Mouse (Mus musculus) forebrain, embryonic 12.5 days (tissue): ENCODE measurements around the gene Eipr1. TPM values are rescaled to one million over a fixed set of nuclear protein-coding genes. Genes with fewer than 3 reads are reported as not detected.

Source experiments
- ATAC-seq: fragments of 200-750 bp; cut with Nextera tagmentation; 2 replicates; pipeline ENCODE4 v1.8.0; 2017; ENCODE audit warnings: moderate TSS enrichment; ENCODE audit not compliant: low FRiP score
- H3K27ac ChIP-seq: fragments of 300-500 bp; sonication (generic); 2 replicates; pipeline ENCODE4 v1.5.1; 2016; ENCODE audit warnings: mild to moderate bottlenecking
- H3K27me3 ChIP-seq: fragments of 300-500 bp; sonication (generic); 2 replicates; pipeline ENCODE4 v1.6.1; 2016; ENCODE audit warnings: mild to moderate bottlenecking
- H3K36me3 ChIP-seq: fragments of 300-500 bp; sonication (generic); replicated peaks from 2 replicates; pipeline ENCODE4 v1.6.1; 2016; ENCODE audit warnings: mild to moderate bottlenecking
- H3K4me1 ChIP-seq: fragments of 300-500 bp; sonication (generic); 2 replicates; pipeline ENCODE4 v1.6.1; 2016
- H3K4me2 ChIP-seq: fragments of 300-500 bp; sonication (generic); 2 replicates; pipeline ENCODE4 v1.6.1; 2016; ENCODE audit warnings: mild to moderate bottlenecking, moderate library complexity
- H3K4me3 ChIP-seq: fragments of 300-500 bp; sonication (generic); replicated peaks from 2 replicates; pipeline ENCODE4 v1.5.1; 2016; ENCODE audit warnings: mild to moderate bottlenecking
- H3K9ac ChIP-seq: fragments of 300-500 bp; sonication (generic); 2 replicates; pipeline ENCODE4 v1.6.1; 2016; ENCODE audit warnings: mild to moderate bottlenecking
- H3K9me3 ChIP-seq: fragments of 300-500 bp; sonication (generic); 2 replicates; pipeline ENCODE4 v1.6.1; 2016
- WGBS: fragments of 180-500 bp; shearing (Covaris S2); methylation state at CpG from one replicate; pipeline ENCODE4 v1.1.7; 2016; 5-methylcytosine and 5-hydroxymethylcytosine counted together
- polyA plus RNA-seq: library from polyadenylated mRNA; unstranded; fragments of >200 nt; fragmentation: Nextera tagmentation; extraction: Ambion mirVana; gene quantifications from 2 replicates; pipeline ENCODE4 v1.2.1, GENCODE M21; 2016

The Eipr1 gene
- polyA plus RNA-seq, 1 experiment from 2014 or later: 45.8 TPM

GRCm38 (mm10) chr12:28868794-28869193 is 117.2 kb downstream of the Eipr1 start:
- H3K4me2 ChIP-seq: no peak overlapping the region
- WGBS: 95% methylated on average over 4 of the region's 4 CpGs
- no peak overlapping the region for H3K9ac ChIP-seq
- H3K36me3 ChIP-seq: peaks cover 5% of the 10 kb centered on the region
- H3K4me3 ChIP-seq: no peak overlapping the region
- peaks cover 9% of the 10 kb centered on the region for H3K4me1 ChIP-seq
- H3K27ac ChIP-seq: no peak overlapping the region
- ATAC-seq: no peak
- H3K27me3 ChIP-seq: no peaks in the 10 kb centered on the region
- H3K9me3 ChIP-seq: no peaks in the 10 kb centered on the region

DNA sequence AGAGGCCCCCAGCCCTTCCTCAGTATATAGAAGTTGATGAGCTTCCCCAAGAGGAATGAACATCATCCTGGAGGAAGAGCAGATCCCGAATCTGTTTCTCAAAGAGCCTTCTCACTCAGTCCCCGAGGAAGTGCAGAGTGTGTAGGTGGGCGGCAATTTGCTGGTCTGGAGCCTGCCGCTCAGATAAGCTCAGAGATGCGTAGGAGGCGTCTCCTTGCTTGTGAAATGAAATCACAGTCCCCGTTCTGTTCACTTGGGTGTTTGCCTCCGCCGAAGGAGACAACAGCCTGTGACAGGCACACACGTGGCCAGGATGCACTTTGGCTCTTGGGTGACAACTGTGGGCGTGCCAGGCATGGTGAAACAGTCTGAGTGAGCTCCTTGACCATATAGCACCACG is 120.7 kb downstream of the Eipr1 start:
- H3K4me2 ChIP-seq: no peak overlapping the region
- H3K9ac ChIP-seq: no peak overlapping the region
- H3K4me3 ChIP-seq: no peak overlapping the region
- H3K9me3 ChIP-seq: no peaks in the 10 kb centered on the region
- WGBS: 83% methylated on average over 12 of the region's 12 CpGs
- H3K27me3 ChIP-seq: no peaks in the 10 kb centered on the region
- H3K27ac ChIP-seq: no peak overlapping the region
- H3K4me1 ChIP-seq: peaks cover 7% of the 10 kb centered on the region; the same call in 1 of the 2 replicates
- H3K36me3 ChIP-seq: no peaks in the 10 kb centered on the region
- no peak for ATAC-seq

DNA sequence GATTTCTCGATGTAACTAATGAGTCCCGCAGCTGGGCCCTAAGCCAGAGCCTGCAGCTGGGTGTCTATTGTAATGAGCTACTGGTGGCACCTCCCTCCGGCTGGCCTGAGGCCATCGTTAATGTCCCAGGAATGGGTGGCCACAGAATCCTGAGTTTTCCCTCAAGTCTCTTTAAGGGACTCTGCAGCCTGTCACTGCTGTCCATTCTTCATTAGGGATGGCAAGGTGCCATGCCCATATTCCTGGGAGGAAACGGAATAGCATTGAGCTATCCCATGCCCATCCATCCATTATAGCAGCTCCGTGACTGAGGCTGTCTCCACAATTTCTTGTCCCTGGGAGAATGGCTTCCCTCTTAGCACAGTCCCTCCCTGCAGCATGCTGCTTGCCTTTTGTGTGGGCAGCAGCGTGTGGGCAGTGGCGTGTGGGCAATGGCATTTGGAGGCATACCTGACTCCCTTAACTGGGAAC is 123.2 kb downstream of the Eipr1 start:
- no peaks in the 10 kb centered on the region for H3K9me3 ChIP-seq
- no peaks in the 10 kb centered on the region for H3K36me3 ChIP-seq
- H3K4me2 ChIP-seq: no peak overlapping the region
- H3K27ac ChIP-seq: no peak overlapping the region
- 52% methylated on average over 8 of the region's 8 CpGs for WGBS
- H3K4me1 ChIP-seq: peaks cover 12% of the 10 kb centered on the region
- no peak for ATAC-seq
- H3K9ac ChIP-seq: no peak overlapping the region
- no peaks in the 10 kb centered on the region for H3K27me3 ChIP-seq
- no peak overlapping the region for H3K4me3 ChIP-seq

GRCm38 (mm10) chr12:28875471-28875870 is 123.9 kb downstream of the Eipr1 start:
- ATAC-seq: no peak
- H3K27me3 ChIP-seq: no peaks in the 10 kb centered on the region

GRCm38 (mm10) chr12:28880471-28880870 is 128.9 kb downstream of the Eipr1 start:
- no peaks in the 10 kb centered on the region for H3K27me3 ChIP-seq
- no peak overlapping the region for H3K4me2 ChIP-seq
- peaks cover 17% of the 10 kb centered on the region for H3K4me1 ChIP-seq
- no peaks in the 10 kb centered on the region for H3K9me3 ChIP-seq
- H3K27ac ChIP-seq: peak overlapping the region; percentile 63
- no peak for ATAC-seq
- no peaks in the 10 kb centered on the region for H3K36me3 ChIP-seq
- H3K4me3 ChIP-seq: no peak overlapping the region
- no peak overlapping the region for H3K9ac ChIP-seq

More at GRCm38 (mm10) chr12:28875471-28875870, 123.9 kb downstream of the Eipr1 start:
- WGBS: 91% methylated on average over 8 of the region's 8 CpGs
- H3K4me3 ChIP-seq: no peak overlapping the region
- H3K36me3 ChIP-seq: no peaks in the 10 kb centered on the region
- no peaks in the 10 kb centered on the region for H3K9me3 ChIP-seq
- no peak overlapping the region for H3K27ac ChIP-seq
- no peak overlapping the region for H3K9ac ChIP-seq
- peaks cover 19% of the 10 kb centered on the region for H3K4me1 ChIP-seq
- no peak overlapping the region for H3K4me2 ChIP-seq

- Histone ChIP-seq H3K4me1 (peaks cover 10% of the 10 kb centered on the region; the same call in 1 of the 2 replicates), H3K9me3 (no peaks in the 10 kb centered on the region)
These were observed 136.1 kb downstream of the Eipr1 start for GRCm38 (mm10) chr12:28887712-28888111.

GRCm38 (mm10) chr12:28889068-28889674 is 137.6 kb downstream of the Eipr1 start:
- 0 out of 2 replicates have a peak, but pooled peaks cover 5% of the 10 kb centered on the region for H3K27me3 ChIP-seq
- H3K36me3 ChIP-seq: no peaks in the 10 kb centered on the region
- peaks cover 10% of the 10 kb centered on the region; the same call in 1 of the 2 replicates for H3K4me1 ChIP-seq
- H3K4me3 ChIP-seq: no peak overlapping the region
- H3K27ac ChIP-seq: 0 out of 2 replicates have a peak overlapping the region, but pooled peaks have one; percentile 25
- peak; percentile 44; the same call in 1 of the 2 replicates for ATAC-seq
- 32% methylated on average over 7 of the region's 7 CpGs for WGBS
- no peak overlapping the region for H3K4me2 ChIP-seq
- H3K9me3 ChIP-seq: no peaks in the 10 kb centered on the region
- H3K9ac ChIP-seq: no peak overlapping the region

More at GRCm38 (mm10) chr12:28887712-28888111, 136.1 kb downstream of the Eipr1 start:
- Histone ChIP-seq H3K36me3 (no peaks in the 10 kb centered on the region), H3K4me2 (no peak overlapping the region), H3K4me3 (no peak overlapping the region), H3K27me3 (0 out of 2 replicates have a peak, but pooled peaks cover 5% of the 10 kb centered on the region), H3K9ac (no peak overlapping the region), H3K27ac (no peak overlapping the region)
- no peak for ATAC-seq
- WGBS: 87% methylated on average over 6 of the region's 6 CpGs

GRCm38 (mm10) chr12:28891523-28891922 is 139.9 kb downstream of the Eipr1 start:
- no peak overlapping the region for H3K4me3 ChIP-seq
- H3K4me1 ChIP-seq: peaks cover 10% of the 10 kb centered on the region; the same call in 1 of the 2 replicates
- no peak overlapping the region for H3K27ac ChIP-seq
- H3K36me3 ChIP-seq: no peaks in the 10 kb centered on the region
- 66% methylated on average over 5 of the region's 5 CpGs for WGBS
- ATAC-seq: no peak
- H3K27me3 ChIP-seq: 0 out of 2 replicates have a peak, but pooled peaks cover 5% of the 10 kb centered on the region
- H3K9me3 ChIP-seq: no peaks in the 10 kb centered on the region
- H3K9ac ChIP-seq: no peak overlapping the region
- no peak overlapping the region for H3K4me2 ChIP-seq

DNA sequence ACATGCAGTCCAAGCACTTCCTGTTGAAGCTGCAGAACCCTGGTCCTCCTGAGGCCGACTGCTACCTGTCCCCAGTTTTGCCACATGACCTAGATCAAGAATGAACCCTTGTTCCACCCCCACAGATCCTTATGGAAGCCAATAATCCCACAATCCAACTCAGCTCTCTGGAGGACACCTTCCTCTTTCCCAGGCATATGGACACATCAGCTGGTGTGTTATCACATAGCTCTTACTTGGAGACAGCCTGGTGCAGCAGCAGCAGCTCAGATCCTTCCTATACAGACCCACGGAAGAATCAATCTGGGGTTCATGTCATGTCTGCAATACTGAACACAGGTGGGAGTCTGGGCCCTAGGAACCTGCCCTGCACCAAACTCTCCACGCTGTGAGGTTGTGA is 145.0 kb downstream of the Eipr1 start:
- WGBS: 86% methylated on average over 3 of the region's 3 CpGs

DNA sequence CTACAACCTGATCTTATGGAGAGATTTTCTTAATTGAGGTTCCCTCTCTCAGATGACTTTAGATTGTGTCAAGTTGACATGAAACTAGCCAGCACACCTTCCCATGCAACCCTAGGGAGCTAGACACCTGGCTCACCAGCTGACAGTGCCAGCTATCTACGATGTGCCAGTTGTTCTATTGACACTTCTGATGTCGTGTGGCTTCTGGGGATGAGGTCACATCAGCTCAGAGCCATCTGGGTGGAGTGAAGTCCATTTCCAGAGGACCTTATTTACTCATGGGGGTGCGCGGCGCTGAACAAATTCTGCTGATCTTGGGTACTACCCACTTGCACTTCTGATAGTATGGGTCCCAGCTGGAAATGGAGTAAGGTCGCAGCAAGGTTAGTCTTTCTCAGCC is 146.7 kb downstream of the Eipr1 start:
- ATAC-seq: no peak
- no peaks in the 10 kb centered on the region for H3K27me3 ChIP-seq
- no peaks in the 10 kb centered on the region for H3K9me3 ChIP-seq
- H3K4me2 ChIP-seq: no peak overlapping the region
- H3K36me3 ChIP-seq: no peaks in the 10 kb centered on the region
- 92% methylated on average over 6 of the region's 6 CpGs for WGBS
- H3K4me1 ChIP-seq: no peaks in the 10 kb centered on the region
- H3K4me3 ChIP-seq: no peak overlapping the region
- no peak overlapping the region for H3K27ac ChIP-seq
- no peak overlapping the region for H3K9ac ChIP-seq

More for the DNA sequence above, 145.0 kb downstream of the Eipr1 start:
- H3K9ac ChIP-seq: no peak overlapping the region
- no peaks in the 10 kb centered on the region for H3K36me3 ChIP-seq
- H3K4me1 ChIP-seq: peaks cover under 1% of the 10 kb centered on the region; the same call in 1 of the 2 replicates
- no peak overlapping the region for H3K27ac ChIP-seq
- no peak overlapping the region for H3K4me3 ChIP-seq
- no peaks in the 10 kb centered on the region for H3K9me3 ChIP-seq
- no peaks in the 10 kb centered on the region for H3K27me3 ChIP-seq
- H3K4me2 ChIP-seq: no peak overlapping the region
- ATAC-seq: no peak

- Histone ChIP-seq H3K27me3 (no peaks in the 10 kb centered on the region), H3K4me1 (no peaks in the 10 kb centered on the region), H3K9ac (no peak overlapping the region), H3K9me3 (no peaks in the 10 kb centered on the region), H3K36me3 (no peaks in the 10 kb centered on the region), H3K27ac (no peak overlapping the region), H3K4me2 (no peak overlapping the region), H3K4me3 (no peak overlapping the region)
- ATAC-seq: no peak
- WGBS: 68% methylated on average over 4 of the region's 4 CpGs
These were observed 148.1 kb downstream of the Eipr1 start for GRCm38 (mm10) chr12:28899696-28900095.

GRCm38 (mm10) chr12:28900341-28900740 is 148.7 kb downstream of the Eipr1 start:
- WGBS: 90% methylated on average over 4 of the region's 4 CpGs
- Histone ChIP-seq H3K4me3 (no peak overlapping the region), H3K4me1 (no peaks in the 10 kb centered on the region), H3K27me3 (no peaks in the 10 kb centered on the region), H3K4me2 (no peak overlapping the region), H3K9me3 (no peaks in the 10 kb centered on the region), H3K36me3 (no peaks in the 10 kb centered on the region), H3K27ac (no peak overlapping the region), H3K9ac (no peak overlapping the region)
- no peak for ATAC-seq

DNA sequence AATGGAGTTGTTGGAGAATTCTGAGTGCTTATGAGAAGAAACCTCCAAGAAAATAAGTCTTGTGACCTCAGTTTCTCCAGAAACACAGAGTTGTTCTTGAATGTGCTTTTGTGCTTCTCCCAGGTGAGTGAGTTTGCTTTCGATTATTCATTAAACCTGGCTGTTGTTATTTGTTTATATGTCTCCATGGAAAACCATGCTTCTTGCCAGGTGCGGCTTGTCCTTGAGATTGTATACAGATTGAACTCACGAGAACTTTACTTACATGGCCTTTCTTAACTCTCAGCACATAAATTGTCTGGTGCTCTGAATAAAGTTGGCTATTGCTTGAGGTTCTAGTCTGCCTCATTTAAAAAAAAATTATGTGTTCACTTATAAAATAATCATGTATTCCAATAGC is 150.5 kb downstream of the Eipr1 start:
- Histone ChIP-seq H3K27ac (no peak overlapping the region), H3K4me3 (no peak overlapping the region), H3K27me3 (no peaks in the 10 kb centered on the region), H3K9me3 (no peaks in the 10 kb centered on the region), H3K4me1 (peaks cover 9% of the 10 kb centered on the region), H3K4me2 (no peak overlapping the region), H3K36me3 (no peaks in the 10 kb centered on the region), H3K9ac (no peak overlapping the region)
- no peak for ATAC-seq
- WGBS: 88% methylated on average over 3 of the region's 3 CpGs
